Mouse (Mus musculus): Measurements from ENCODE around the gene Parp8. TPM values are rescaled to one million over a fixed set of nuclear protein-coding genes. Genes with fewer than 3 reads are reported as not detected.

The Parp8 gene
- total RNA-seq, 2 experiments from 2014 or later = 19.6 to 22.2 TPM

- no peak for DNase-seq (ENCODE audit: low spot score in 2 of 2)
Measured at GRCm38 (mm10) chr13:117020631-117021030, 4.7 kb downstream of the Parp8 start.

- no peak for DNase-seq (ENCODE audit: low spot score in 2 of 2)
Measured at GRCm38 (mm10) chr13:117018676-117019075, 6.7 kb downstream of the Parp8 start.

- DNase-seq (ENCODE audit: low spot score in 2 of 2) = no peak
Measured at GRCm38 (mm10) chr13:117013516-117013915, 11.8 kb downstream of the Parp8 start.

GRCm38 (mm10) chr13:117012031-117012430, 13.3 kb downstream of the Parp8 start:
- DNase-seq (ENCODE audit: low spot score in 2 of 2) = no peak

GRCm38 (mm10) chr13:117010143-117010542, 15.2 kb downstream of the Parp8 start:
- no peak for DNase-seq (ENCODE audit: low spot score in 2 of 2)

GRCm38 (mm10) chr13:117008021-117009015, 17.0 kb downstream of the Parp8 start:
- DNase-seq (ENCODE audit: low spot score in 2 of 2) = no peak

- no peak for DNase-seq (ENCODE audit: low spot score in 2 of 2)
Measured at GRCm38 (mm10) chr13:117007566-117007965, 17.8 kb downstream of the Parp8 start.

GRCm38 (mm10) chr13:117006638-117007037, 18.7 kb downstream of the Parp8 start:
- no peak for DNase-seq (ENCODE audit: low spot score in 2 of 2)

GRCm38 (mm10) chr13:117000493-117000892, 24.8 kb downstream of the Parp8 start:
- no peak for DNase-seq (ENCODE audit: low spot score in 2 of 2)

- no peak for DNase-seq (ENCODE audit: low spot score in 2 of 2)
Measured at GRCm38 (mm10) chr13:116991560-116991959, 33.8 kb downstream of the Parp8 start.

GRCm38 (mm10) chr13:116990327-116990726, 35.0 kb downstream of the Parp8 start:
- no peak for DNase-seq (ENCODE audit: low spot score in 2 of 2)

- DNase-seq (ENCODE audit: low spot score in 2 of 2) = no peak
Measured at GRCm38 (mm10) chr13:116988706-116989105, 36.6 kb downstream of the Parp8 start.

- no peak for DNase-seq (ENCODE audit: low spot score in 2 of 2)
Measured at GRCm38 (mm10) chr13:116988208-116988607, 37.1 kb downstream of the Parp8 start.

GRCm38 (mm10) chr13:116987284-116987683, 38.1 kb downstream of the Parp8 start:
- DNase-seq (ENCODE audit: low spot score in 2 of 2) = no peak

GRCm38 (mm10) chr13:116986658-116987057, 38.7 kb downstream of the Parp8 start:
- no peak for DNase-seq (ENCODE audit: low spot score in 2 of 2)

- no peak for DNase-seq (ENCODE audit: low spot score in 2 of 2)
Measured at GRCm38 (mm10) chr13:116974081-116974860, 51.1 kb downstream of the Parp8 start.

- no peak for DNase-seq (ENCODE audit: low spot score in 2 of 2)
Measured at GRCm38 (mm10) chr13:116973491-116973890, 51.8 kb downstream of the Parp8 start.

- no peak for DNase-seq (ENCODE audit: low spot score in 2 of 2)
Measured at GRCm38 (mm10) chr13:116972036-116972611, 53.2 kb downstream of the Parp8 start.

GRCm38 (mm10) chr13:116970706-116971428, 54.5 kb downstream of the Parp8 start:
- DNase-seq (ENCODE audit: low spot score in 2 of 2) = no peak

GRCm38 (mm10) chr13:116969650-116970049, 55.7 kb downstream of the Parp8 start:
- no peak for DNase-seq (ENCODE audit: low spot score in 2 of 2)

- DNase-seq (ENCODE audit: low spot score in 2 of 2) = no peak
Measured at GRCm38 (mm10) chr13:116968906-116969305, 56.4 kb downstream of the Parp8 start.
